Mouse (Mus musculus): ENCODE measurements at regions not wholly inside any gene's neighbourhood (a gene's known extent, or its start where the extent isn't known, plus 50 kb on each side); places are given as distances from the start of the nearest gene placed in this dataset.
A peak's percentile ranks its signal among the peaks of the same experiment; 100 is the strongest.

- no peak for DNase-seq
Measured at GRCm38 (mm10) chr10:46534456-46534855, 956.8 kb downstream of the Hace1 start.

DNA sequence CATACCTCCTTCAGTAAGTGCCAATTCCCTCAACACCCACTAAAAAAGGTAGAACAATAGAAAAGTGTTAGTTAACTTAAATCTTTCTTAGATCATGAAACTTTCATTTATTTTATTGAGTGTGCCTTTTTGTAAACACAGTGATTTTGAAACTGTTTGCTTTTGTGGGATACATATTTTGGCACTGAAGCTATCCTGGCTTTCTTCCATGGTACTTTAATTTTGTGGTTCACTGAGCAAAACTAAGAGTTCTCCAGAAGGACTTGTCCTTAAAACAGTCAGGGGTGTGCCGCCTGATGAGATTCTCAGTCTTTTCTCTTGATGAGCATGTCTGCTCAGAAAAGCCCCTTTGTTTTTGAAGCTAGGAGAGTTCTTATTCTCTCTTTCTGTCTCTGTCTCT, 982.9 kb downstream of the Hace1 start:
- peak; percentile 2 for DNase-seq

GRCm38 (mm10) chr10:46576127-46576526, 998.5 kb downstream of the Hace1 start:
- DNase-seq, result no peak

Measured in lung, postnatal 36 days (tissue).